Mouse (Mus musculus) G1E (cell line): ENCODE data around the gene Wsb2. TPM values are rescaled to one million over a fixed set of nuclear protein-coding genes. Genes with fewer than 3 reads are reported as not detected.

Experiments
- ATAC-seq: 2 replicates; pipeline ENCODE4 v1.8.0; 2016; ENCODE audit warnings: mild to moderate bottlenecking; ENCODE audit not compliant: insufficient number of reproducible peaks, poor library complexity, low FRiP score, severe bottlenecking; ENCODE audit errors: extremely low read depth
- DNase-seq: peaks from one replicate; pipeline ENCODE4 v3.0.0; 2012; ENCODE audit warnings: low spot score
- H3K27me3 ChIP-seq: 2 replicates; pipeline ENCODE4 v1.6.1; 2012; ENCODE audit warnings: mild to moderate bottlenecking, low read length, inconsistent platforms; ENCODE audit not compliant: insufficient read depth
- H3K36me3 ChIP-seq: replicated peaks from 2 replicates; pipeline ENCODE3; 2012; ENCODE audit warnings: mild to moderate bottlenecking, inconsistent platforms
- H3K4me1 ChIP-seq: 2 replicates; pipeline ENCODE4 v1.6.1; 2012; ENCODE audit warnings: low read depth, low read length, inconsistent platforms, mixed read lengths; ENCODE audit not compliant: insufficient read depth
- H3K4me3 ChIP-seq: 2 replicates; pipeline ENCODE4 v1.5.1; 2012; ENCODE audit warnings: low read depth, mild to moderate bottlenecking, inconsistent platforms, low read length, moderate library complexity, mixed read lengths
- H3K9me3 ChIP-seq: replicated peaks from 2 replicates; pipeline ENCODE4 v1.6.1; 2012; ENCODE audit warnings: inconsistent platforms
- CTCF ChIP-seq: IDR thresholded peaks from 2 replicates; pipeline ENCODE4 v1.5.1; 2012; ENCODE audit warnings: low read depth, low read length, inconsistent platforms, mixed read lengths
- GATA1 ChIP-seq: IDR thresholded peaks from 2 replicates; pipeline ENCODE4 v1.6.1; 2012; ENCODE audit warnings: borderline replicate concordance, low read length, inconsistent platforms, mixed read lengths
- GATA2 ChIP-seq: IDR thresholded peaks from 2 replicates; pipeline ENCODE4 v1.6.1; 2012; ENCODE audit warnings: low read depth, low read length, inconsistent platforms, borderline replicate concordance
- POLR2AphosphoS5 ChIP-seq: IDR thresholded peaks from 2 replicates; pipeline ENCODE4 v1.6.1; 2012; ENCODE audit warnings: low read depth, low read length, inconsistent platforms; ENCODE audit not compliant: insufficient replicate concordance
- TAL1 ChIP-seq: conservative IDR thresholded peaks from 2 replicates; pipeline ENCODE4 v1.6.1; 2012; ENCODE audit warnings: low read depth, low read length, inconsistent platforms, mixed read lengths
- polyA plus RNA-seq: library from polyadenylated mRNA; stranded (reverse); fragments of >175 nt; gene quantifications from 2 replicates; pipeline ENCODE4 v1.2.3, GENCODE M21; 2012
- total RNA-seq, 2 experiments: library from RNA; stranded (forward) in 1 of 2; stranded (reverse) in 1 of 2; fragments of 200-1000 nt in 1 of 2; fragments of >200 nt in 1 of 2; fragmentation: Nextera tagmentation in 1 of 2; gene quantifications; 2 replicates each; pipeline ENCODE4 v1.2.3; 2014 to 2017

Gene Wsb2
- total and polyA plus RNA-seq, 3 experiments, result 26.3 to 69.3 (median 34.5) TPM

- no peaks in the 10 kb centered on the region for H3K9me3 ChIP-seq
- H3K27me3 ChIP-seq, result peaks cover 25% of the 10 kb centered on the region
- peak; percentile 20 for DNase-seq
- H3K4me3 ChIP-seq, result peak overlapping the region; percentile 91
- ATAC-seq, result no peak
- peaks cover 41% of the 10 kb centered on the region for H3K4me1 ChIP-seq
- TF ChIP-seq TAL1 (no peak), CTCF (no peak)
- peaks cover 15% of the 10 kb centered on the region for H3K36me3 ChIP-seq
Observed at GRCm38 (mm10) chr5:117356365-117357128, 557 bp upstream of the Wsb2 start.

- H3K9me3 ChIP-seq, result no peaks in the 10 kb centered on the region
- peaks cover 19% of the 10 kb centered on the region for H3K36me3 ChIP-seq
- H3K4me1 ChIP-seq, result peaks cover 41% of the 10 kb centered on the region
- DNase-seq, result peak; percentile 55
- H3K27me3 ChIP-seq, result peaks cover 24% of the 10 kb centered on the region
- peak overlapping the region; percentile 91 for H3K4me3 ChIP-seq
- TF ChIP-seq TAL1 (no peak), POLR2AphosphoS5 (no peak), GATA1 (no peak), GATA2 (no peak), CTCF (no peak)
- no peak; the same call in 1 of the 2 replicates for ATAC-seq
Observed at GRCm38 (mm10) chr5:117357478-117358247, 559 bp downstream of the Wsb2 start.

DNA sequence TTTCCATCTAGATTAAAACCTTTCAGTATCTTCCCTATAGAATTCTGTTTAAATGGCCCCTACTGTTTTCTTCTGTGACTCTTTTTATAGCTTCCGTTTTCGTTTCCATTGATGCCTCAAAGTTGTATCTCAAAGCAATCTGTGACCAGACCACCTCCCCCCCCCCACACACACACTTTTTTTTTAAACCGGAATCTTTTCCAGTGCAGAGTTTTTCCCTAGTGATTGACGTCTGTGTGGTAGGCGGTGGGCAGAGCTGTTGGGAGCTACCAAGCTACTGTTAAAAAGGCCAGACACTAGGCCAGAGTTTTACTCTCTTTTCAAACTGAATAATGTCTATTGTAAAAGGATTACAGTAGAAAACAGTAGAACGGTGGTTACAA is 1.1 kb downstream of the Wsb2 start:
- H3K4me3 ChIP-seq, result peak overlapping the region; percentile 91; the same call in 1 of the 2 replicates
- H3K9me3 ChIP-seq, result no peaks in the 10 kb centered on the region
- TF ChIP-seq GATA1 (no peak), CTCF (no peak), TAL1 (no peak), GATA2 (no peak), POLR2AphosphoS5 (no peak)
- peaks cover 21% of the 10 kb centered on the region for H3K27me3 ChIP-seq
- peaks cover 41% of the 10 kb centered on the region for H3K4me1 ChIP-seq
- DNase-seq (no peak), ATAC-seq (no peak)
- peaks cover 25% of the 10 kb centered on the region for H3K36me3 ChIP-seq

- TF ChIP-seq GATA2 (no peak), TAL1 (no peak), POLR2AphosphoS5 (no peak), CTCF (peak; percentile 32; the same call in 1 of the 2 replicates), GATA1 (no peak)
- DNase-seq (peak; percentile 24), ATAC-seq (no peak)
- H3K36me3 ChIP-seq, result peaks cover 30% of the 10 kb centered on the region
- H3K9me3 ChIP-seq, result no peaks in the 10 kb centered on the region
- H3K4me3 ChIP-seq, result no peak overlapping the region
- H3K27me3 ChIP-seq, result peaks cover 20% of the 10 kb centered on the region
- peaks cover 41% of the 10 kb centered on the region for H3K4me1 ChIP-seq
Observed at GRCm38 (mm10) chr5:117358725-117359124, 1.6 kb downstream of the Wsb2 start.

DNA sequence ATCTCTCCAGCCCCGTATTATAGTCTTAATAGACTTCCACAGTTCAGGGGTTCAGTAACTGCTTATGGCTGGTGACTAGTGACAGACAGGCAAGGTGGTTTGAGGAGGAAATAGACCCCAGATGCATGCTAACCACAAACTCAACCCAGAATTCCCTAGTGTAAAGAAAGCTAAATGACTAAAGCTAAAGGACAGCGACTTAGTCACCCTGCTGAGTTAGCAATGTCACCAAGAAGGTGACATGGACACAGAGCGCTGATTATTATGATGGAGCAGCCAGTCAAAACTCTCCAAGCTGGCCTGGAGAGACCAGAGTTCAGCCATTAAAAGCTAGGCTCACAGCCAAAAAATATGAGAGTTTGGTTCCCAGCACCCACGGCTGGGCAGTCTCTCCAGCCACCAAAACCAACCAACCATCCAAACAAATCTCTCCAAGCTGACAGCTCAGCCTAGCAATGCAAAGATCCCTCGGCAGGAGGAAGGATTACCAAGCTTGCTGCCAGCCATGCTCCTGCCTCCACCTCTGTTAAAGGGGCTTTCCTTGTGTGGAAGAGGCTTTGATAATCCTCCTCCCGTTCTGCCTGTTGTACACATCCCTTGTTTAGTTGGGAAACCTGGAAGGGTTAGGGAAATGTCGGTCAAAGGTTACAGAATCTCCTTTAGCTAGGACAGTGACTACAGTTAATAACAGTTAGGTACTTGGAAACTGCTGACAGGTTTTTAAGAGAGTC is 2.6 kb downstream of the Wsb2 start:
- DNase-seq, result no peak
- H3K4me3 ChIP-seq, result no peak overlapping the region
- peaks cover 41% of the 10 kb centered on the region for H3K4me1 ChIP-seq
- TF ChIP-seq TAL1, result no peak
- peaks cover 39% of the 10 kb centered on the region for H3K36me3 ChIP-seq
- no peaks in the 10 kb centered on the region for H3K9me3 ChIP-seq
- no peak for ATAC-seq
- peaks cover 17% of the 10 kb centered on the region for H3K27me3 ChIP-seq

GRCm38 (mm10) chr5:117360228-117360515 is 3.1 kb downstream of the Wsb2 start:
- peaks cover 44% of the 10 kb centered on the region for H3K36me3 ChIP-seq
- no peak for TF ChIP-seq GATA2
- TF ChIP-seq POLR2AphosphoS5, result no peak
- H3K4me3 ChIP-seq, result no peak overlapping the region
- ATAC-seq (no peak), DNase-seq (no peak)
- H3K9me3 ChIP-seq, result no peaks in the 10 kb centered on the region
- peaks cover 41% of the 10 kb centered on the region for H3K4me1 ChIP-seq
- peaks cover 13% of the 10 kb centered on the region for H3K27me3 ChIP-seq
